Comparison of ENCODE assay signal across 9 mouse cellular contexts in genomic region chr13:92750976-92751518, GRCm38 (mm10). TPM values are rescaled to one million over a fixed set of nuclear protein-coding genes. Genes with fewer than 3 reads are reported as not detected.
DNase-seq lines count a peak whose midpoint lies in the region; ATAC-seq and TF ChIP-seq lines count a peak whose summit lies in the region.
"Had no signal": no experiment of that assay in that cellular context is flagged by ENCODE, and none has a peak within 500 bp of the region (broad histone marks: within the 10 kb centered on the region; RNA-seq: fewer than 3 reads in every experiment).

No protein-coding gene starts in this region.

- peak; percentile 78 for DNase-seq in CD4-positive, CD25-positive, alpha-beta regulatory T cell, adult 2 months (ENCODE audit: low read depth, low spot score)
- peak; percentile 82 for DNase-seq in adrenal gland, postnatal 14 days
- DNase-seq in embryonic facial prominence, embryonic 10.5 days (ENCODE audit: low spot score): peak; percentile 76
- peak; percentile 53 to 82 for DNase-seq in heart, adult 18-20 months
- peak; percentile 71 for DNase-seq in kidney, adult 2 months
- peak; percentile 93 for DNase-seq in midbrain, embryonic 14.5 days
- DNase-seq in spleen, postnatal 4 days (ENCODE audit: low spot score in 2 of 2): peak; percentile 53 to 81

- no peak overlapping the region for H3K9ac ChIP-seq in limb, embryonic 12.5 days (replicated peaks)
- H3K9ac ChIP-seq in midbrain, embryonic 14.5 days (replicated peaks; ENCODE audit: low read length): no peak overlapping the region

- no peak overlapping the region; the same call in 1 of the 2 replicates for H3K27ac ChIP-seq in embryonic facial prominence, embryonic 10.5 days (replicated peaks)
- no peak overlapping the region for H3K27ac ChIP-seq in kidney, adult 2 months (ENCODE audit: insufficient read depth, low read depth, low read length)
- no peak overlapping the region for H3K27ac ChIP-seq in limb, embryonic 12.5 days
- no peak overlapping the region for H3K27ac ChIP-seq in midbrain, embryonic 14.5 days (replicated peaks; ENCODE audit: low read depth, low read length)
- H3K27ac ChIP-seq: macrophage had no signal

- peak; percentile 69 for ATAC-seq in limb, embryonic 12.5 days (ENCODE audit: insufficient number of reproducible peaks, insufficient read depth, low FRiP score, low TSS enrichment, low read depth)
- ATAC-seq in midbrain, embryonic 14.5 days (ENCODE audit: low FRiP score, low TSS enrichment): peak; percentile 73

- H3K36me3 ChIP-seq in embryonic facial prominence, embryonic 10.5 days (replicated peaks): no peaks in the 10 kb centered on the region
- H3K36me3 ChIP-seq in kidney, adult 2 months (ENCODE audit: control insufficient read depth, insufficient read depth, low read length): no peaks in the 10 kb centered on the region
- H3K36me3 ChIP-seq in limb, embryonic 12.5 days: no peaks in the 10 kb centered on the region
- no peaks in the 10 kb centered on the region for H3K36me3 ChIP-seq in midbrain, embryonic 14.5 days (ENCODE audit: control insufficient read depth, insufficient read depth, low read length)

- peaks cover 8% of the 10 kb centered on the region for H3K4me1 ChIP-seq in embryonic facial prominence, embryonic 10.5 days
- H3K4me1 ChIP-seq in kidney, adult 2 months (ENCODE audit: control insufficient read depth, insufficient read depth, low read length): no peaks in the 10 kb centered on the region
- peaks cover 9% of the 10 kb centered on the region; the same call in 1 of the 2 replicates for H3K4me1 ChIP-seq in limb, embryonic 12.5 days (replicated peaks)
- H3K4me1 ChIP-seq in midbrain, embryonic 14.5 days (ENCODE audit: control insufficient read depth, insufficient read depth, low read length): no peaks in the 10 kb centered on the region

- 10% methylated on average over 7 of the region's 7 CpGs for WGBS in embryonic facial prominence, embryonic 10.5 days
- 7% methylated on average over 7 of the region's 7 CpGs for WGBS in kidney, adult 2 months
- 18% methylated on average over 7 of the region's 7 CpGs for WGBS in limb, embryonic 12.5 days
- 21% methylated on average over 7 of the region's 7 CpGs for WGBS in midbrain, embryonic 14.5 days

- H3K4me3 ChIP-seq in embryonic facial prominence, embryonic 10.5 days: peak overlapping the region; percentile 24; the same call in 1 of the 2 replicates
- no peak overlapping the region for H3K4me3 ChIP-seq in kidney, adult 2 months (ENCODE audit: insufficient read depth, low read depth, low read length)
- H3K4me3 ChIP-seq in limb, embryonic 12.5 days (replicated peaks): no peak overlapping the region
- no peak overlapping the region for H3K4me3 ChIP-seq in midbrain, embryonic 14.5 days (replicated peaks; ENCODE audit: low read depth, low read length)

- H3K9me3 ChIP-seq in embryonic facial prominence, embryonic 10.5 days: no peaks in the 10 kb centered on the region
- no peaks in the 10 kb centered on the region for H3K9me3 ChIP-seq in limb, embryonic 12.5 days
- H3K9me3 ChIP-seq in midbrain, embryonic 14.5 days (ENCODE audit: control insufficient read depth, low read length): no peaks in the 10 kb centered on the region

- TF ChIP-seq POLR2A in kidney, adult 2 months (IDR thresholded peaks at IDR 0.05; ENCODE audit: low read depth, low read length): no peak

- TF ChIP-seq CTCF in kidney, adult 2 months (conservative IDR thresholded peaks at IDR 0.05; ENCODE audit: insufficient read depth, insufficient read length, low read depth, low read length): peak; percentile 82

- peak overlapping the region; percentile 30; the same call in 1 of the 2 replicates for H3K4me2 ChIP-seq in limb, embryonic 12.5 days
- no peak overlapping the region for H3K4me2 ChIP-seq in midbrain, embryonic 14.5 days (ENCODE audit: low read length)

- no peaks in the 10 kb centered on the region for H3K27me3 ChIP-seq in embryonic facial prominence, embryonic 10.5 days (replicated peaks; ENCODE audit: low read depth, poor library complexity, severe bottlenecking)
- H3K27me3 ChIP-seq in kidney, adult 2 months (replicated peaks; ENCODE audit: control insufficient read depth, insufficient read depth, low read length): no peaks in the 10 kb centered on the region
- H3K27me3 ChIP-seq in limb, embryonic 12.5 days: no peaks in the 10 kb centered on the region
- H3K27me3 ChIP-seq in midbrain, embryonic 14.5 days (ENCODE audit: control insufficient read depth, insufficient read depth, low read length): no peaks in the 10 kb centered on the region

RNA-seq across cellular contexts. Expression of gene Thbs4, which starts 43.6 kb away (rescaled TPM):
- 1.7 and 3.0 TPM in 2 replicates for total RNA-seq in adrenal gland, postnatal 14 days (2021)
- polyA plus RNA-seq in embryonic facial prominence, embryonic 10.5 days (2016; fragmentation: Nextera tagmentation; extraction: Ambion mirVana): 1.1 and 1.8 TPM in 2 replicates
- total RNA-seq in heart, adult 18-20 months (2021): 1 to 10 TPM; 4.5 to 5.3 TPM
- 2.8 and 3.1 TPM in 2 replicates for polyA plus RNA-seq in kidney, adult 2 months (2012; rRNA removed)
- 2.9 and 4.1 TPM in 2 replicates for polyA plus RNA-seq in limb, embryonic 12.5 days (2016; fragmentation: Nextera tagmentation; extraction: Ambion mirVana)
- 0.19 and 2.9 TPM in 2 replicates for polyA plus RNA-seq in midbrain, embryonic 14.5 days (2014; fragmentation: Nextera tagmentation; extraction: Ambion mirVana)
- polyA plus RNA-seq: macrophage had no signal
